Comparison of ENCODE assay signal across 10 mouse cellular contexts in the genomic region with DNA sequence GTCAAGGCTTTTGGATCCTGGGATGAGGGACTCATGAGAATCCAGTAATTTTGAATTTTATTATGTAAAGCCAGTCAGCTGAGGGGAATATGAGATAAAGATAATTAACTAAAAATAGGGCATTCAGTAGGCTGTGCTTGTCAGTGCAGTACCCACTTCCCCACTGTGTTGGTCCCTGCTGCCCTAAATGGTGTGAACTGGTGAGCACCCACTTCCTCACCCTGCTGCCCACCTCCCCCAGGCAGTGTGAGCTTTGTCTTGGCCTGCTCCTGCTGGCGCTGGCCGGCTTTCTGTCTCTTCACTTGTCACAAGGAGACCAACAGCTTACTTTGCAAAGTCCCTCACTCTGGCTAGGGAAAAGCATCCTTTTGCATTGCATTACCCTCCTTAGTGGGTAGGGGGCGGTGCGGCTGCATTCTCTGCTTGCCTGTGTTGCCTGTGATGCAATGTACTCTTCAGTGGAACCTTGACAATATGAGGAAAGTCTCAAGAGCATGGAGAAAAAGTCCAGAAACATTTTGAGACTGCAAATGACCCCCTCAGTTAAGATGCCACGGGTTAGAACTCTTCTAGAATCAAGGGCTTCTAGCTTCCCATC. TPM values are rescaled to one million over a fixed set of nuclear protein-coding genes. Genes with fewer than 3 reads are reported as not detected.
DNase-seq lines count a peak whose midpoint lies in the region; ATAC-seq and TF ChIP-seq lines count a peak whose summit lies in the region.
"Had no signal": no experiment of that assay in that cellular context is flagged by ENCODE, and none has a peak within 500 bp of the region (broad histone marks: within the 10 kb centered on the region; RNA-seq: fewer than 3 reads in every experiment).

No protein-coding gene starts in this region.

- no peaks in the 10 kb centered on the region for H3K36me3 ChIP-seq in hindbrain, embryonic 10.5 days
- H3K36me3 ChIP-seq in hindbrain, embryonic 16.5 days (ENCODE audit: control insufficient read depth, insufficient read depth, low read length): no peaks in the 10 kb centered on the region
- H3K36me3 ChIP-seq in midbrain, postnatal 0 days (ENCODE audit: insufficient read depth, low read length): no peaks in the 10 kb centered on the region
- H3K36me3 ChIP-seq in midbrain, embryonic 13.5 days: no peaks in the 10 kb centered on the region
- H3K36me3 ChIP-seq in neural tube, embryonic 12.5 days: no peaks in the 10 kb centered on the region
- no peaks in the 10 kb centered on the region for H3K36me3 ChIP-seq in heart, embryonic 11.5 days (ENCODE audit: control insufficient read depth, insufficient read depth, low read length)

- peak; percentile 59 for DNase-seq in hindbrain, embryonic 10.5 days (ENCODE audit: low spot score)
- no peak for DNase-seq in midbrain, postnatal 0 days (ENCODE audit: low spot score)
- no peak for DNase-seq in urinary bladder, postnatal 36 days (ENCODE audit: low spot score in 2 of 2)
- DNase-seq: layer of hippocampus, adult 9-11 months had no signal

- ATAC-seq in hindbrain, embryonic 16.5 days: no peak
- ATAC-seq in midbrain, postnatal 0 days (ENCODE audit: low FRiP score): no peak
- no peak for ATAC-seq in midbrain, embryonic 13.5 days
- peak; percentile 77 for ATAC-seq in common myeloid progenitor, adult 5-6 weeks (replicated peaks; ENCODE audit: low read depth, poor library complexity, severe bottlenecking)
- 0 out of 2 replicates have a peak, but pooled peaks have one; percentile 48 for ATAC-seq in neural tube, embryonic 12.5 days (ENCODE audit: low FRiP score, low read depth)
- ATAC-seq in heart, embryonic 11.5 days (replicated peaks; ENCODE audit: insufficient number of reproducible peaks, low FRiP score, low TSS enrichment): no peak

- no peaks in the 10 kb centered on the region for H3K4me1 ChIP-seq in hindbrain, embryonic 10.5 days (replicated peaks)
- H3K4me1 ChIP-seq in hindbrain, embryonic 16.5 days (ENCODE audit: control insufficient read depth, insufficient read depth, low read depth, low read length): no peaks in the 10 kb centered on the region
- H3K4me1 ChIP-seq in midbrain, postnatal 0 days (ENCODE audit: insufficient read depth, low read length): no peaks in the 10 kb centered on the region
- H3K4me1 ChIP-seq in midbrain, embryonic 13.5 days (replicated peaks): no peaks in the 10 kb centered on the region
- H3K4me1 ChIP-seq in neural tube, embryonic 12.5 days: no peaks in the 10 kb centered on the region
- no peaks in the 10 kb centered on the region for H3K4me1 ChIP-seq in heart, embryonic 11.5 days (ENCODE audit: control insufficient read depth, insufficient read depth, low read length)
- H3K4me1 ChIP-seq: embryonic facial prominence, embryonic 12.5 days had no signal

- whole genome bisulfite sequencing in hindbrain, embryonic 10.5 days: 15% methylated on average over 5 of the region's 5 CpGs
- 16% methylated on average over 5 of the region's 5 CpGs for WGBS in hindbrain, embryonic 16.5 days
- WGBS in midbrain, postnatal 0 days: 17% methylated on average over 5 of the region's 5 CpGs
- 20% methylated on average over 5 of the region's 5 CpGs for WGBS in midbrain, embryonic 13.5 days
- 18% methylated on average over 5 of the region's 5 CpGs for WGBS in neural tube, embryonic 12.5 days
- WGBS in heart, embryonic 11.5 days (ENCODE audit: insufficient replicate concordance): 11% methylated on average over 5 of the region's 5 CpGs

- peaks cover 7% of the 10 kb centered on the region; the same call in 1 of the 2 replicates for H3K27me3 ChIP-seq in hindbrain, embryonic 10.5 days (ENCODE audit: insufficient read depth, poor library complexity, severe bottlenecking)
- peaks cover 3% of the 10 kb centered on the region; the same call in 1 of the 2 replicates for H3K27me3 ChIP-seq in hindbrain, embryonic 16.5 days (replicated peaks; ENCODE audit: control insufficient read depth, insufficient read depth, low read length)
- peaks cover 2% of the 10 kb centered on the region; the same call in 1 of the 2 replicates for H3K27me3 ChIP-seq in midbrain, postnatal 0 days (ENCODE audit: insufficient read depth, low read length)
- H3K27me3 ChIP-seq in midbrain, embryonic 13.5 days: peaks cover 23% of the 10 kb centered on the region
- peaks cover 2% of the 10 kb centered on the region; the same call in 1 of the 2 replicates for H3K27me3 ChIP-seq in neural tube, embryonic 12.5 days (replicated peaks)
- H3K27me3 ChIP-seq in heart, embryonic 11.5 days (ENCODE audit: control insufficient read depth, insufficient read depth, low read length): peaks cover 13% of the 10 kb centered on the region

- no peak overlapping the region for H3K27ac ChIP-seq in hindbrain, embryonic 10.5 days
- no peak overlapping the region for H3K27ac ChIP-seq in hindbrain, embryonic 16.5 days (ENCODE audit: low read depth, low read length)
- H3K27ac ChIP-seq in midbrain, postnatal 0 days (ENCODE audit: low read depth, low read length): no peak overlapping the region
- no peak overlapping the region for H3K27ac ChIP-seq in midbrain, embryonic 13.5 days
- no peak overlapping the region for H3K27ac ChIP-seq in neural tube, embryonic 12.5 days
- no peak overlapping the region for H3K27ac ChIP-seq in heart, embryonic 11.5 days (ENCODE audit: low read depth, low read length)
- H3K27ac ChIP-seq: embryonic facial prominence, embryonic 12.5 days had no signal

- H3K4me2 ChIP-seq in hindbrain, embryonic 16.5 days (ENCODE audit: low read length): no peak overlapping the region
- no peak overlapping the region for H3K4me2 ChIP-seq in midbrain, postnatal 0 days (ENCODE audit: low read depth, low read length, poor library complexity, severe bottlenecking)
- H3K4me2 ChIP-seq in midbrain, embryonic 13.5 days (replicated peaks): no peak overlapping the region
- H3K4me2 ChIP-seq in neural tube, embryonic 12.5 days (replicated peaks): no peak overlapping the region
- H3K4me2 ChIP-seq in heart, embryonic 11.5 days: no peak overlapping the region
- H3K4me2 ChIP-seq: embryonic facial prominence, embryonic 12.5 days had no signal

- H3K9me3 ChIP-seq in hindbrain, embryonic 10.5 days: no peaks in the 10 kb centered on the region
- H3K9me3 ChIP-seq in hindbrain, embryonic 16.5 days (ENCODE audit: control insufficient read depth, low read length): no peaks in the 10 kb centered on the region
- no peaks in the 10 kb centered on the region for H3K9me3 ChIP-seq in midbrain, postnatal 0 days (ENCODE audit: low read length)
- no peaks in the 10 kb centered on the region for H3K9me3 ChIP-seq in midbrain, embryonic 13.5 days
- H3K9me3 ChIP-seq in neural tube, embryonic 12.5 days: no peaks in the 10 kb centered on the region
- no peaks in the 10 kb centered on the region for H3K9me3 ChIP-seq in heart, embryonic 11.5 days (replicated peaks; ENCODE audit: control insufficient read depth, low read length)
- H3K9me3 ChIP-seq: embryonic facial prominence, embryonic 12.5 days had no signal

- no peak overlapping the region for H3K9ac ChIP-seq in hindbrain, embryonic 16.5 days (ENCODE audit: low read depth, low read length)
- H3K9ac ChIP-seq in midbrain, postnatal 0 days (replicated peaks; ENCODE audit: low read length, poor library complexity, severe bottlenecking): no peak overlapping the region
- H3K9ac ChIP-seq in midbrain, embryonic 13.5 days (replicated peaks): no peak overlapping the region
- no peak overlapping the region for H3K9ac ChIP-seq in neural tube, embryonic 12.5 days
- H3K9ac ChIP-seq in heart, embryonic 11.5 days (ENCODE audit: low read depth, low read length): no peak overlapping the region
- H3K9ac ChIP-seq: embryonic facial prominence, embryonic 12.5 days had no signal

- no peak overlapping the region for H3K4me3 ChIP-seq in hindbrain, embryonic 10.5 days
- no peak overlapping the region for H3K4me3 ChIP-seq in hindbrain, embryonic 16.5 days (ENCODE audit: low read length)
- no peak overlapping the region for H3K4me3 ChIP-seq in midbrain, postnatal 0 days (ENCODE audit: low read depth, low read length)
- no peak overlapping the region for H3K4me3 ChIP-seq in midbrain, embryonic 13.5 days (replicated peaks)
- no peak overlapping the region for H3K4me3 ChIP-seq in neural tube, embryonic 12.5 days
- no peak overlapping the region for H3K4me3 ChIP-seq in heart, embryonic 11.5 days (ENCODE audit: low read depth, low read length)
- H3K4me3 ChIP-seq: embryonic facial prominence, embryonic 12.5 days had no signal

- peak; percentile 54 for TF ChIP-seq CTCF in midbrain, postnatal 0 days (IDR thresholded peaks at IDR 0.05)

RNA-seq across cellular contexts. Expression of gene Lhx8, which starts 12.7 kb away (rescaled TPM):
- polyA plus RNA-seq in hindbrain, embryonic 10.5 days (2016; fragmentation: Nextera tagmentation; extraction: Ambion mirVana): 2.8 TPM in 2 replicates
- 0.29 and 2.0 TPM in 2 replicates for polyA plus RNA-seq in hindbrain, embryonic 16.5 days (2015; fragmentation: Nextera tagmentation; extraction: Ambion mirVana)
- 0.49 TPM in 1 of 2 replicates, not detected in the other for total RNA-seq in midbrain, postnatal 0 days (2014; rRNA removed)
- 0.58 and 1.0 TPM in 2 replicates for polyA plus RNA-seq in midbrain, postnatal 0 days (2015; fragmentation: Nextera tagmentation; extraction: Ambion mirVana)
- 0.37 and 1.4 TPM in 2 replicates for polyA plus RNA-seq in midbrain, embryonic 13.5 days (2015; fragmentation: Nextera tagmentation; extraction: Ambion mirVana)
- not detected in 2 replicates for total RNA-seq in common myeloid progenitor, adult 5-6 weeks (2017)
- polyA plus RNA-seq in neural tube, embryonic 12.5 days (2016; fragmentation: Nextera tagmentation; extraction: Ambion mirVana): 0.43 and 0.54 TPM in 2 replicates
- 0.27 and 0.59 TPM in 2 replicates for polyA plus RNA-seq in heart, embryonic 11.5 days (2014; fragmentation: Nextera tagmentation; extraction: Ambion mirVana)

Comparison
In these comparisons a context has a peak if more than half of its experiments do, and no peak if none do; other contexts are left out.
1. ATAC-seq: peak in common myeloid progenitor, adult 5-6 weeks (single experiment) and neural tube, embryonic 12.5 days (single experiment); none in hindbrain, embryonic 16.5 days (single experiment), midbrain, postnatal 0 days (single experiment), midbrain, embryonic 13.5 days (single experiment) and heart, embryonic 11.5 days (single experiment).